Mouse (Mus musculus) splenic B cell, adult 2 months (primary cell): ENCODE data around the gene Uqcr10.

Experiments used
- DNase-seq: peaks from one replicate; pipeline ENCODE4 v3.0.0-alpha.2; 2011; ENCODE audit warnings: low read depth, low spot score
- H3K27me3 ChIP-seq: 2 replicates; pipeline ENCODE4 v1.6.1; 2012; ENCODE audit warnings: mild to moderate bottlenecking, low read length, moderate library complexity, mixed read lengths; ENCODE audit not compliant: control insufficient read depth, poor library complexity, insufficient read depth, severe bottlenecking
- H3K36me3 ChIP-seq: 2 replicates; pipeline ENCODE4 v1.6.1; 2012; ENCODE audit warnings: mild to moderate bottlenecking, low read length, moderate library complexity, mixed read lengths; ENCODE audit not compliant: control insufficient read depth, poor library complexity, insufficient read depth, severe bottlenecking

Uqcr10 gene

DNA sequence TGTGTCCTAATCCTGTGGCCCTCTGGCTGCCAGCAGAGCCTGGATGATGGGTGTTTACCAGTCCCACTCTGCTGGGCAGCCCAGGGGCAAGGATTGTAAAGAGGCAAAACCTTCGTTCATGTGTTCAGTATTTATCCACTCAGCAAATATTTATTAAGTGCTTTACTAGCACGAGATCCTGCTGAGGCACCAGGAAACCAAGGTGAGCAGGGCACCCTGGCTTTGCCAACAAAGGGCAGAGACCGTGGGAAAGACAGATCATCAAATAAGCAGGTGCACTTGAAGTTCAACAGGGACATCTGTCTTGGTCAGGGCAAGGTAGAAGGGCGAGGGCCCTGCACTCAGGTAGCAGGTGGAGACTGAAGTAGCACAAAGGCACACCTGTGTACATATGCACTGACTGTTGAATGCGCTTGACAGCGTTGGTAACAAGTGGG is 29.0 kb downstream of the Uqcr10 start:
- DNase-seq: no peak
- H3K27me3 ChIP-seq: no peaks in the 10 kb centered on the region
- peaks cover 1% of the 10 kb centered on the region; the same call in 1 of the 2 replicates for H3K36me3 ChIP-seq

DNA sequence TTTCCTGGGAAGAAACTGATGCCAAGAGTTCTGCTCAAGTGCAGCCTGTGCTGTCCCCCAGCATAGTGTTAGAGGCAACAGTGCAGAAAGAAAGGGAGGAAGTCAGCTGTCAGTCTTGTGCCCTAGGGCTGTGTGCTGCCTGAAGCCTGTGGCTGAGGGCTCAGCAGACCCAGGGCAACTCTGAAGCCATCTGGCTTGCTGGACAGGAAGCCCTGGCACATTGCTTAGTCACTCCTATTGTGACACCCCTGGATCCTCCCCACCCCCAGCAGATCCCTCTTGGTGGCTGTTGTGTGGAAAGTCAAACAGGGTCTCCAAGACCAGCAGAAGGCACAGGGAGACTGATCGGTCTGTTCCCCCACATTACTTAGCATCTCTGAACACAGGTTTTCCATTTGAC is 29.5 kb downstream of the Uqcr10 start:
- Histone ChIP-seq H3K36me3 (peaks cover 1% of the 10 kb centered on the region; the same call in 1 of the 2 replicates), H3K27me3 (no peaks in the 10 kb centered on the region)
- no peak for DNase-seq

DNA sequence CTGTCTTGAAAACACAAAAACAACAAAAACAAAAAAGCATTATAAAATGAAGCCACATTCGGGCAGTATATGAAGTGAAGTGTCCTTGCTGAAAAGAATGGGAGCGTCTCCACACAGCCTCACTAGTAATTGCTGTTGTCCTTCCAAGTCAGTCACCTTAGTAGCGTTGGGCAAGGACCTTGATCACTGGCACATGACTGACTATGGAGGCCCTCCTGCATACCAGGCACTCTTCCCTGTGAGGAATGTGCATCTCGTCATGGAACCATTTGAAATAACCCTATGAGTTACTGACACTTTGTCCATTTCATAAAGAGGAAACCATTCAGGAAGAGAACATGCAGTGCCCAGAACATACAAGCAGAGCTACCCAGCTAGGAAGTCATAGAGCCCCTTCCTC is 32.4 kb downstream of the Uqcr10 start:
- H3K27me3 ChIP-seq: no peaks in the 10 kb centered on the region
- DNase-seq: no peak
- peaks cover 1% of the 10 kb centered on the region; the same call in 1 of the 2 replicates for H3K36me3 ChIP-seq

DNA sequence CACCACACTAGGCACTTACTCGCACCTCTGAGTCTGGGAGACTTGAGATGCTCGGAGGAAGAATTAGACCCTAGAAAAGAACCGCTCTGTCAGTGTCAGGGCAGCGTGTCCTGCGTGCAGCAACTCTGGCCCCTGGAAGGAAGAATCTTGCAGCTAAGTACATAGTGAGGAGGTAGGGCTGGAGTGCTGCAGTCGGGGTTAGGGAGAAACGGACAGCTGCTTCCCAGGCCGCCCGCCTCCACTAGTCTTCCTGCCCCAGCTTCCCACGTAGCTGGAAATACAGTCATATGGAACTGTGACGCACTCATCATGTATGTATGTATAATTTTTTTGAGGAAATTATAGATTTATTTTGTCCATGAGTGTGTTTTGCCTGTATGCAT is 41.7 kb downstream of the Uqcr10 start:
- H3K36me3 ChIP-seq: peaks cover 4% of the 10 kb centered on the region; the same call in 1 of the 2 replicates
- no peak for DNase-seq
- H3K27me3 ChIP-seq: no peaks in the 10 kb centered on the region

DNA sequence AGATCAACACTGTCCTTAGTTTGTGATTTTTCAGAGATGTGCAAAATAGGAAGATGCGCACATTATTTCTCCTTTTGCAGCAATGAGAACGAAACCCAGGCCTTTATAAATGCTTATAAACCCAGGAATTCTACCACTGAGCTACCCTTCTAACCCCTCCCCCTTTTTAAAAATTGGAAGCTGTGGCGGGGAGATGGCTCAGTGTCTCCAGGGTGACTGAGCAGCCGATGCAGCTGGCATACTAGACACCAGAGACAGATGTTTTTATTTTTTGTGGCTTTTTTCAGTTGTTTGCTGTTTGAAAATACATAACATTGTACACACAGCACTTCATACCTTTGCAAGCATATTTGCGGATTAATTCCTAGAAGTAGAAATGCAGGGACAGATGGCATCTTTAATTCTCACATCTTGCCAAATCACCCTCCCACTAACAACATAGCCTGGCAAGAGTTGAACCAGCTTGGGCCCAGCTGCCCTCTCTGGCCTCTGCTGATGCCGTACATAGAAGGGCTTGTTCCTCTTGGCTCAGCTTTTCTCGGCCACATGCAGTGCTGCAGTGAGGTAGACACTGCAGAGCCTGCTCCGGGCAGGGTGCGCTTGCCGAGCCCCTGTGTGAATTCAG is 42.2 kb downstream of the Uqcr10 start:
- H3K27me3 ChIP-seq: no peaks in the 10 kb centered on the region
- no peak for DNase-seq
- H3K36me3 ChIP-seq: peaks cover 4% of the 10 kb centered on the region; the same call in 1 of the 2 replicates

DNA sequence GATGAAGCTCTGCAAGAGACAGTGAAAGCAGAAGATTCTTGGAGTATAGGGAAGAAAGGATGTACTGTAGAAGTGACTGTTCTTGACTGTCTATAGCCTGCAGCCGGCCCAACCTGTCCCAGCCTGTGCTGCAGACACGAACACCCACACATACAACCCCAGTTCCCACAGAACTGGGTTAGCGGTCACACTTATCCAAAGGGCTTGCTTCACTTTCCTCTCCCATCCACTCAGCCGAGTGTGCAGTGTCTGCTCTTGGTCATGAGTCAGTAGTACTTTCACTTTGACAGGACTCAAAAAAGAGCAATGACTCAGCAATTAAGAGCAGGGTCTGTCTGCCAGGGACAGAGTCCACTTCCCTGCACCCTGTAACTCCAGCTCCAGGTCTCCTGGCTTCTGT is 42.8 kb downstream of the Uqcr10 start:
- DNase-seq: no peak
- H3K36me3 ChIP-seq: peaks cover 4% of the 10 kb centered on the region
- H3K27me3 ChIP-seq: no peaks in the 10 kb centered on the region

DNA sequence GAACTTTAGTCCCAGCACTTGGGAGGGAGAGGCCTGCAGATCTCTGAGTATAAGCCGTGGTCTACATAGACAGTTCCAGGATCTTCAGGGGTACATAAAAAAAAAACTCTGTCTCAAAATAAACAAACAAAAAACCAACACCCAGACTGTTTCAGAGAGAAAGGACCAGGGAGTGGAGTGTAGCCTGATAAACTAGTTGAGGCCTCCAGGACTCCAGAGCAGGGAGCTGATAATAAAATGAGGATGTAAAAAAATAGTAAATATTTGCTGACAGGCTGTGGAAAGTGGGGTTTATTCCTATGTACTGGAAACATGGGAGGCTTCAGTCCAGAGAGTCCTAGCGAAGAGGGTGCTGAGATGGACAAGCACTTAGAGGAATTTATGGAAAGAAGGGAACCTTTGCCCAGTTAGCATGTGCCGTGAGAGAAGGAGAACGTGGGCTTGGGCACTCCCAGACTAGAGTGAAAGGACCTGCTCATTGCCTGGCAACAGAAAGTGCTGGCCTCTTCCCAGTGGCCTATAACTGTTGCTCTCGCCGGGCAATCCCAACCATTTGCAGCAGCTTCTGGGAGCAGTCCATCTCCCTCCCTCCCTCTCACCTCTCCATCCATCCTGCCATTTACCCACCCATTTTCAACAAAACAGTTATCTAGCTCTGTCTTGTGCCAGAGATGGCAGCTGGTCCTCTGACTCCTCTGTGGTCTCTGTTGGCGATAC is 43.7 kb downstream of the Uqcr10 start:
- peaks cover 5% of the 10 kb centered on the region for H3K36me3 ChIP-seq
- H3K27me3 ChIP-seq: no peaks in the 10 kb centered on the region
- no peak for DNase-seq

DNA sequence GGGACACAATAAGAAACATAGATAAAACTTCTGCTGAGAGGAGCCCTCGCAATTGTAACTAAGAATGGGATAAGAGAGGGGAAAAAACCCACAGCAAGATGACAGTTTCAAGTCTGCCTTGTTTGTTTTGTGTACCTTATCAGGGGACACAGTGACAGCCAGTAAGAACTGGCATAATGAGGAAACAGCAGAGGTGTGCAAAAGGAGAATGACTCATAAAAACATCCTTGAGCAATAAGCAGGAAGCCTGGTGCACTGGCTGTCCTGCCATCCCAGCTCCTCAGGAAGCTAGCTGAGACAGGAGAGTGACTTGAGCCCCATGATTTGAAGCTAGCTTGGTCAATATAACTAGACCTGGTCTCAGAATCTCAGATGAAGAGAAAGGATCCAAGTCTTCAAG is 44.3 kb downstream of the Uqcr10 start:
- H3K36me3 ChIP-seq: peaks cover 5% of the 10 kb centered on the region
- no peak for DNase-seq
- H3K27me3 ChIP-seq: no peaks in the 10 kb centered on the region
